Mouse (Mus musculus) myocyte (in vitro differentiated cells): ENCODE data around the gene Ube2m. TPM values are rescaled to one million over a fixed set of nuclear protein-coding genes. Genes with fewer than 3 reads are reported as not detected.

Source experiments
- H3K27me3 ChIP-seq: one replicate; pipeline ENCODE4 v1.6.1; 2011; ENCODE audit not compliant: control insufficient read depth, insufficient read depth, insufficient read length
- H3K36me3 ChIP-seq: one replicate; pipeline ENCODE4 v1.6.1; 2011; ENCODE audit not compliant: control insufficient read depth, insufficient read depth
- H3K4me2 ChIP-seq: one replicate; pipeline ENCODE4 v1.6.1; 2011; ENCODE audit warnings: low read depth, control low read depth
- H3K4me3 ChIP-seq: one replicate; pipeline ENCODE4 v1.5.1; 2011; ENCODE audit warnings: mild to moderate bottlenecking, control low read depth, moderate library complexity
- H3K79me2 ChIP-seq: one replicate; pipeline ENCODE4 v1.6.1; 2011; ENCODE audit not compliant: control insufficient read depth, insufficient read depth
- H3ac ChIP-seq: one replicate; pipeline ENCODE4 v1.6.1; 2011; ENCODE audit not compliant: control insufficient read depth, insufficient read length
- CEBPB ChIP-seq: IDR thresholded peaks from 2 replicates; pipeline ENCODE4 v1.6.1; 2011; ENCODE audit warnings: mild to moderate bottlenecking, moderate library complexity; ENCODE audit not compliant: poor library complexity, insufficient read depth, severe bottlenecking
- E2F4 ChIP-seq: IDR thresholded peaks from one replicate; pipeline ENCODE4 v1.6.1; 2011; ENCODE audit warnings: mild to moderate bottlenecking, control low read depth, moderate library complexity; ENCODE audit not compliant: insufficient read depth
- MAX ChIP-seq: IDR thresholded peaks from one replicate; pipeline ENCODE4 v1.6.1; 2011; ENCODE audit warnings: low read depth, mild to moderate bottlenecking, control low read depth
- MYOD1 ChIP-seq, 3 experiments: IDR thresholded peaks; one replicate each; pipeline ENCODE4 v1.6.1; 2011; ENCODE audit warnings: control low read depth in 2 of 3, low read depth in 2 of 3, mild to moderate bottlenecking in 2 of 3, moderate library complexity in 1 of 3; ENCODE audit not compliant: insufficient read length in 2 of 3, control insufficient read depth in 1 of 3
- MYOG ChIP-seq, 3 experiments: IDR thresholded peaks; one replicate each; pipeline ENCODE4 v1.6.1; 2011; ENCODE audit warnings: control low read depth in 2 of 3, low read depth in 2 of 3, mild to moderate bottlenecking in 2 of 3; ENCODE audit not compliant: insufficient read length in 2 of 3, control insufficient read depth in 1 of 3, insufficient read depth in 1 of 3
- POLR2A ChIP-seq: IDR thresholded peaks from one replicate; pipeline ENCODE4 v1.6.1; 2011; ENCODE audit warnings: low read depth, mild to moderate bottlenecking, control low read depth, moderate library complexity; ENCODE audit not compliant: insufficient read length
- POLR2AphosphoS2 ChIP-seq: IDR thresholded peaks from one replicate; pipeline ENCODE4 v1.6.1; 2011; ENCODE audit warnings: low read depth, control low read depth; ENCODE audit not compliant: insufficient read length
- REST ChIP-seq: IDR thresholded peaks from one replicate; pipeline ENCODE4 v1.6.1; 2011; ENCODE audit warnings: mild to moderate bottlenecking, control low read depth, moderate library complexity; ENCODE audit not compliant: insufficient read depth, insufficient read length
- SRF ChIP-seq: IDR thresholded peaks from one replicate; pipeline ENCODE4 v1.6.1; 2011; ENCODE audit warnings: low read depth; ENCODE audit not compliant: control insufficient read depth, insufficient read length
- TCF12 ChIP-seq: IDR thresholded peaks from one replicate; pipeline ENCODE4 v1.6.1; 2011; ENCODE audit warnings: mild to moderate bottlenecking, control low read depth; ENCODE audit not compliant: poor library complexity, insufficient read depth, severe bottlenecking
- TCF3 ChIP-seq: IDR thresholded peaks from one replicate; pipeline ENCODE4 v1.6.1; 2011; ENCODE audit warnings: low read depth, control low read depth; ENCODE audit not compliant: insufficient read length
- USF1 ChIP-seq: IDR thresholded peaks from one replicate; pipeline ENCODE4 v1.6.1; 2011; ENCODE audit warnings: low read depth, mild to moderate bottlenecking, control low read depth, moderate library complexity
- polyA plus RNA-seq: library from polyadenylated mRNA; unstranded; fragments of >200 nt; fragmentation: generic; extraction: Trizol; gene quantifications from one replicate; pipeline ENCODE4 v1.2.1, GENCODE M21; 2012; ENCODE audit warnings: missing spikeins

The Ube2m gene
- polyA plus RNA-seq, 1 experiment = 227 TPM

- peak overlapping the region; percentile 92 for H3ac ChIP-seq
- peak overlapping the region; percentile 96 for H3K4me2 ChIP-seq
- H3K36me3 ChIP-seq = peaks cover 15% of the 10 kb centered on the region
- H3K79me2 ChIP-seq = peaks cover 31% of the 10 kb centered on the region
- peak; percentile 32 for TF ChIP-seq SRF
- peak in 1 of 3 experiments; percentile 26 for TF ChIP-seq MYOG (IDR thresholded peaks at IDR 0.05; ENCODE audit: control insufficient read depth in 1 of 3, insufficient read depth in 1 of 3, insufficient read length in 2 of 3, low read depth in 2 of 3)
- TF ChIP-seq POLR2A = peak; percentile 44
- TF ChIP-seq TCF3 = no peak
- peak in 2 of 3 experiments; percentile 36 to 61 for TF ChIP-seq MYOD1 (IDR thresholded peaks at IDR 0.05; ENCODE audit: control insufficient read depth in 1 of 3, insufficient read length in 2 of 3, low read depth in 2 of 3)
- TF ChIP-seq MAX = no peak
- no peak for TF ChIP-seq CEBPB
- no peak for TF ChIP-seq POLR2AphosphoS2
- H3K27me3 ChIP-seq = no peaks in the 10 kb centered on the region
- peak overlapping the region; percentile 51 for H3K4me3 ChIP-seq
Measured at GRCm38 (mm10) chr7:13022773-13023535, 15.1 kb downstream of the Ube2m start.

DNA sequence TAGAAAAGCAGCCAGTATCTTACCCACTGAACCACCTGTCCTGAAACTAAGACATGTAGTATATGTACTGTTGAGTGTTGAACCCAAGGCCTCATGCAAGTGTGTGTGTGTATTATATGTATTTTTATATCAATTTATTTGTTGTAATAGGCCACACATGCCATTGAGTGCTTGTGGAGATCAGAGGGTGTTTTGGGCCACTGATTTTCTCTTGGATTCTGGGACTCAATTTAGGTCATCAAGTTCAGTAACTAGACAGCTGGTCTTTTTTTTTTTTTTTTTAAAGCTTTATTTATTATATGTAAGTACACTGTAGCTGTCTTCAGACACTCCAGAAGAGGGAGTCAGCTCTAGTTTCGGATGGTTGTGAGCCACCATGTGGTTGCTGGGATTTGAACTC is 22.9 kb downstream of the Ube2m start:
- Histone ChIP-seq H3K4me2 (no peak overlapping the region), H3K4me3 (no peak overlapping the region), H3K36me3 (no peaks in the 10 kb centered on the region), H3K79me2 (no peaks in the 10 kb centered on the region), H3K27me3 (no peaks in the 10 kb centered on the region), H3ac (no peak overlapping the region)
- TF ChIP-seq TCF12 (no peak), E2F4 (no peak), POLR2AphosphoS2 (no peak), USF1 (no peak), MAX (no peak), CEBPB (no peak)

- Histone ChIP-seq H3K27me3 (no peaks in the 10 kb centered on the region), H3ac (no peak overlapping the region), H3K4me3 (no peak overlapping the region), H3K79me2 (peaks cover under 1% of the 10 kb centered on the region), H3K36me3 (no peaks in the 10 kb centered on the region), H3K4me2 (no peak overlapping the region)
- TF ChIP-seq MAX (no peak), E2F4 (no peak), CEBPB (no peak), TCF3 (no peak), MYOG (IDR thresholded peaks at IDR 0.05; ENCODE audit: control insufficient read depth in 1 of 3, insufficient read depth in 1 of 3, insufficient read length in 2 of 3, low read depth in 2 of 3) (no peak), REST (no peak), POLR2AphosphoS2 (no peak), MYOD1 (IDR thresholded peaks at IDR 0.05; ENCODE audit: control insufficient read depth in 1 of 3, insufficient read length in 2 of 3, low read depth in 2 of 3) (no peak), TCF12 (no peak), USF1 (no peak), POLR2A (no peak), SRF (no peak)
Measured at GRCm38 (mm10) chr7:13014275-13014839, 23.7 kb downstream of the Ube2m start.

- Histone ChIP-seq H3K4me2 (no peak overlapping the region), H3K27me3 (no peaks in the 10 kb centered on the region), H3ac (no peak overlapping the region), H3K79me2 (peaks cover 7% of the 10 kb centered on the region), H3K36me3 (no peaks in the 10 kb centered on the region), H3K4me3 (no peak overlapping the region)
- TF ChIP-seq POLR2AphosphoS2 (no peak), MYOD1 (IDR thresholded peaks at IDR 0.05; ENCODE audit: control insufficient read depth in 1 of 3, insufficient read length in 2 of 3, low read depth in 2 of 3) (no peak), REST (no peak), MYOG (IDR thresholded peaks at IDR 0.05; ENCODE audit: control insufficient read depth in 1 of 3, insufficient read depth in 1 of 3, insufficient read length in 2 of 3, low read depth in 2 of 3) (no peak), TCF3 (no peak), TCF12 (no peak), CEBPB (no peak), POLR2A (no peak), SRF (no peak), E2F4 (no peak), USF1 (no peak), MAX (no peak)
Measured at GRCm38 (mm10) chr7:13013671-13014070, 24.4 kb downstream of the Ube2m start.
